Mouse (Mus musculus) gastrocnemius, adult 8-10 months (tissue): ENCODE measurements around the gene Rcan2. TPM values are rescaled to one million over a fixed set of nuclear protein-coding genes. Genes with fewer than 3 reads are reported as not detected.

ENCODE experiments used
- DNase-seq, 2 experiments: peaks; one replicate each; pipeline ENCODE4 v3.0.0; 2022; ENCODE audit warnings: low spot score in 2 of 2
- total RNA-seq, 4 experiments: library from RNA; stranded (reverse); gene quantifications; 2 replicates each; pipeline ENCODE4 v1.2.4; 2022

The Rcan2 gene
- 10 to 100 TPM; 40.1 to 55.7 (median 44.0) TPM for total RNA-seq

GRCm38 (mm10) chr17:43801077-43801476 is at the start of gene Rcan2:
TSS of gene Rcan2 (plus strand) at chr17:43801351.
- peak; percentile 25 to 50 for DNase-seq

DNA sequence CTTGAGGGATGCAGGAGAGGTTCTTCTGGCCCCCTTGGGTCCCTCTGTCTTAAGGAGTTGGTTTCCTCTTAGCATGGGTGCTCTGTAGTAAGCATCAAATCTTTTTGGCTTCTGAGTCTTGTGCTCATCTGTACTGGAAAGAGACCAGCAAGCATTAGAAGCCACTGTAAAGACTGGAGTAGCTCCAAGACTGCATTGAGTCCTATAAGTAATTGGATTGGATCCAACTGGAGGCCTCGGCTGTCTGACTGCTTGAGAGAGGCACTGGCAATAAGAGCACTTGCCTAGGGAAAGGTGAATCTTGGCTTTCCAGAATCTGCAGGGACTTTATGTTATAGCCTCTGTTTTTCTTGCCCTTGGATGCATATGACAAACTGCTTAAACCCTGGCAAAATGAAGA is 48.3 kb upstream of the Rcan2 start:
- no peak for DNase-seq

DNA sequence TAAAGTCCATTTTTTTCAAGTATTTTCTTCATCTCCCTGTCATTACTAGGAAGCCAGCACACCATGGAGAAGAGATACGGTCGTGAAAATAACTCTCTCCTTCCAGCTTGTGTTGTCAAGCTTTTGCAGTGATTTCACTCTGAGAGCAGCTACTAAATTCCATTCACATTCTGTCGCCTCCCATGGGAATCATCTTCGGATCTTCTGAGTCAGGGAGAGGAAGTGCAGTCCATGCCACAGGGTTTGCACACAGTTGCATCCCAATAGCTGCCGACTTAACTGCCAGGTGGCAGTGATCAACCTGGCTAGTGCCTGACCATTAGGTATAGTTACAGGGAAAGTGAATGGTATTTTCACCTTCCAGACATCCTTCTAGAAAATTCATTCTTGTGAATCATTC is 46.5 kb upstream of the Rcan2 start:
- no peak for DNase-seq

GRCm38 (mm10) chr17:43758607-43759259 is 42.4 kb upstream of the Rcan2 start:
- peak in 1 of 2 experiments; percentile 41 for DNase-seq

GRCm38 (mm10) chr17:43784531-43784930 is 16.6 kb upstream of the Rcan2 start:
- DNase-seq = peak in 1 of 2 experiments; percentile 23

- no peak for DNase-seq
Observed at GRCm38 (mm10) chr17:43788222-43788621, 12.9 kb upstream of the Rcan2 start.

- DNase-seq = no peak
Observed at GRCm38 (mm10) chr17:43789376-43789775, 11.8 kb upstream of the Rcan2 start.

DNA sequence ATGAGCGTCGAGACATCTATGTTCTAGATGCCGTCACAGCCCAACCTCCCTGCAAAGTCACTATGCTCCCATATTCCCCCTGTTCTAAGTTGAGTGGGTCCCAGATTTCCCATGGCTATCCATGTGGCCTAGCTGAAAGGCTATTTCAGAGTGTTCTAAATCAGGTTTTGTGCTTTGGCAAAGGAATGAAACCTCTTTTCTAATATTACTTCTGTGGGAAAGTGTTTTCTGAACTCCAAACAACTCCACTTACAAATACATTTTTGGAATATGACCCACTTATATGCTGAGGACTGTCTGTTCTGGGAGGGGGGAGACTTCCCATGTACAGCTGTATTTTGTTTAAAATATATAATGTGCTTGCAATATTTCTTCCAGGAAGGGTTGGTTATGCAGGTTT is 9.4 kb upstream of the Rcan2 start:
- no peak for DNase-seq

GRCm38 (mm10) chr17:43794731-43795280 is 6.3 kb upstream of the Rcan2 start:
- DNase-seq = no peak

DNA sequence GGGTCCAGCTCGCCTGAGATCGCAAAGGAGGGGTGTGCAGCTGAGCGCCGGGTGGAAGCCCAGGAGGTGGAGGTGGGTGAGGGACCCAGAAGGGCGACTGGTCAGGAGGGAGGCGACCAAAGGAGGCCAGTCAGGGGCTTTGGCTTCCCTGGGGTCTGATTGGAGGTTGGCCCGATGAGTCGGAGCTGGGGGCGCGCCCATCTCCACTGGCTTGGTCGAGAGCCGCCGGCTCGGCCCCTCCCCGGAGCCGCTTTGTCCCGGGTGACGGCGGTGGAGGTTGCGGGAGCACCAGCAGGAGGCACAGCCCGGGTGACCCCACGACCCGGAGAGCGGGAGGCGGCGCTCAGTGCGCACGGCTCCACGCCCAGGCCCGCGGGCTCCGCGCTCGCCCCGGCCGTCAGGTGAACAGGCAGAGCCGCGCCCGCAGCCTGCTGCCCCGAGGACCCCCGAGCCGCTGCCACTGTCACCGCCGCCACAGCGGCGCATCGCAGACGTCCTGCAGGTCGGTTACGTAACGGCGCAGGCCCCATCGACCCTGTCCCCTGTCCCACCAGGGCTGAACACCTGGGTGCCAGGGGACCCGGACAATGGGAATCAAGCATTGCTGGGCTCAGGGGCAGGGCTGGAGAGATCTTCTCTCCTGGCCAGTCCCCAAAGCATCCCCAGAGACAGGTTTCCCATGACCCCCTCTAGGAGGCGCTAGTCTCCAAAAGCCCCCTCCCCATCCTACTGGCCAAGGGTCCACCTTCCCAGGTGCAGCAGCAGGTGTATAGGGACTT is 633 bp downstream of the Rcan2 start:
- peak; percentile 55 to 58 for DNase-seq

- no peak for DNase-seq
Observed at GRCm38 (mm10) chr17:43802414-43802813, 1.3 kb downstream of the Rcan2 start.

- DNase-seq = no peak
Observed at GRCm38 (mm10) chr17:43803111-43803510, 2.0 kb downstream of the Rcan2 start.

GRCm38 (mm10) chr17:43803764-43804163 is 2.6 kb downstream of the Rcan2 start:
- no peak for DNase-seq

GRCm38 (mm10) chr17:43806841-43807240 is 5.7 kb downstream of the Rcan2 start:
- no peak for DNase-seq

GRCm38 (mm10) chr17:43811453-43811852 is 10.3 kb downstream of the Rcan2 start:
- no peak for DNase-seq

DNA sequence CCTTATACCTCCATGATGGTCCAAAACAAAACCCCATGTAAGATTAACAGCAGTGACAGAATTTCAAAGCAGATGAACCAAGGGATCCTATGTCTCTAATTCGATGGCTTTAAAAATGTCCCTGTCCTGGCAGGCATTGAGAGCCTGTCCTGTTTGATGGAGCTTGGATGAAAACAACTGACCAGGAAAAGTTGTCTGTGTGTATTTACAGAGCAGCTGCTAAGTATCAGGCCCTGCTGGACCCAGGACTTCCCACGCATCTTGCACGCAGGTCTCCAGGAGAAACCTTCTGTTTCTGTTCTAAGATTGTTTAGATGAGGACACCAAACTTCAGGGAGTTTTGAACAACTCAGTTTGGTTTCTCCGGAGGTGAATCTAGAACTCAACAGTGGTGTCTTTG is 14.2 kb downstream of the Rcan2 start:
- no peak for DNase-seq

DNA sequence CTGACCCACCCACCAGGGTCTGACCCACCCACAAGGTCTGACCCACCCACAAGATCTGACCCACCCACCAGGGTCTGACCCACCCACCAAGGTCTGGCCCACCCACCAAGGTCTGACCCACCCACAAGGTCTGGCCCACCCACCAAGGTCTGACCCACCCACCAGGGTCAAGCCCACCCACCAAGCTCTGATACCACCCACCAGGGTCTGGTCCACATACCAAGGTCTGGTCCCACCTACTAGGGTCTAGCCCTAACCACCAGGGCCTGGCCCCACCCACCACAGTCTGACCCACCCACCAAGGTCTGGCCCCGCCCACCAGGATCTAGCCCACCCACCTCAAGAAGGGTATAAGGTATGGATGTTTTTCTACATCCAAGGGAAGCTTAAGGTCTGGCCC is 15.3 kb downstream of the Rcan2 start:
- DNase-seq = no peak

GRCm38 (mm10) chr17:43817171-43817570 is 16.0 kb downstream of the Rcan2 start:
- no peak for DNase-seq

GRCm38 (mm10) chr17:43818390-43818789 is 17.2 kb downstream of the Rcan2 start:
- no peak for DNase-seq

DNA sequence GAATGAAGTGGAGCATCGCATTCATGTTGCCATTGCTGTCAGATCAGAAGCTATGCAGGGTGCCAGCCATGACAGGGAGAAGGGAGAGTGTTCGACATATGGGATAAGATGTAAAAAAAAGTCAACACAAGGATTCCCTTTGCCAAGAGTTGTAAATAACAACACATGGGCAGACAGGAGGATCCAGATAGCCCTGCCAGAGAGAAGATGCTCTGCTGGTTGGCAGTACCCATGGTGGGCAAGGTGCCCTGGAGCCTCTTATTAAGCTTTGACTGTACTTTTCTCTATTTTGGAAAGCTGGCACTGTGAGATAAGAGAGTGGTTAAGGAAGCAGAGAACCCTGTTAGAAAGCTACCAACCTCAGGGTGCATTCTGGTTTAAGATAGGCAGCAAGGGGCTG is 19.8 kb downstream of the Rcan2 start:
- DNase-seq = no peak

- DNase-seq = no peak
Observed at GRCm38 (mm10) chr17:43822207-43822606, 21.1 kb downstream of the Rcan2 start.

DNA sequence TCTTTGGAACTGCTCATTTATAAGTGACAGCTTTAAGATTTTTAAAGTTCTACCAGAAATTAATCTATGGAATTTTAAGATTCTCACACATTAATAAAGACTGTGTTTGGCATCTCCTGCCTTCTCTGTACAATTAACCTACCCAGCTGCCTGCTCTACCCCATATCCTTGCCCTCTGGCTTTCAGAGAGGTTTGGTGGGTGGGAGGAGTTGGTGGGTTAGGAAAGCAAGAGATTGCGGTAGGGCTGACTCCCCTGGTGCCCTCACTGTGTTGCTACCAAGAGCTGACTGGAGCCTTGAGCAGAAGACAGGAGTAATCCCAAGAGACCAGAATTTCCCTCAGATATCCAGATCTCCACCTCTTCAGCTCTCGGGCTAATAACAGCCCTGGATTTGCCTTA is 21.5 kb downstream of the Rcan2 start:
- DNase-seq = no peak
